Mouse (Mus musculus) urinary bladder, postnatal 25 days (tissue): Measurements from ENCODE around the gene Gm15091.
"Not testable (repeated sequence)": the region's sequence is repeated elsewhere in the genome, so short reads cannot be mapped to it uniquely, and the experiment has no call there.

ENCODE experiments used
- DNase-seq: peaks from one replicate; pipeline ENCODE4 v3.0.0; 2022; ENCODE audit warnings: low spot score

Gm15091 gene

DNA sequence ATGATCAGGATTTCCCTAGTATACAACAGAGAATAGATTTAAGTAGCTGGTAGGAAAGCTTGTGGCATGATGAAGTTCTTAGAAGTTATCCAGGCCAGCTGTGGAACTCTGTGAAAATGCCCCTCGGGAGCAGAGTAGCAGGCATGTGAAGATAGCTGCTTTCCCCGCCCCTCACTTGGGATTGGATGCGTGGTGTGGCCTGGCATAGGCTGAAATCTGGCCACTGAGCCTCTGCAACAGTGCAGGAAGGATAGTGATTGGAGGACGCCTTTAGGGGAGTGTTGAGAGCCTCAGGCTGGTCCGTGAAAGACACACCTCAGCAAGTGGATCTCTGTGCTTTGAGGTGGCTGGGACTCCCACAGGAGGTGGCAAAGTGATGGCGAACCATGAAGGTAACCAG, at the start of gene Gm15091:
Gene Gm15091, plus strand, starts transcription at position 301 of the 400 bp plus-strand sequence.
- not testable (repeated sequence) for DNase-seq
